Mouse (Mus musculus) heart, postnatal 0 days (tissue): ENCODE measurements at regions not wholly inside any gene's neighbourhood (a gene's known extent, or its start where the extent isn't known, plus 50 kb on each side); places are given as distances from the start of the nearest gene placed in this dataset.

Experiments
- CTCF ChIP-seq: IDR thresholded peaks from 2 replicates; pipeline ENCODE4 v1.5.1; 2016; ENCODE audit warnings: antibody characterized with exemption, control low read depth, low read depth
- EP300 ChIP-seq: IDR thresholded peaks from 2 replicates; pipeline ENCODE4 v1.6.1; 2016; ENCODE audit warnings: antibody characterized with exemption, low read depth

GRCm38 (mm10) chr16:95903383-95903913 lies 87.3 kb downstream of the Psmg1 start:
- TF ChIP-seq CTCF (no peak), EP300 (no peak)
